Mouse (Mus musculus) cerebellum, adult 2 months (tissue): ENCODE results near the gene Gm21750. TPM values are rescaled to one million over a fixed set of nuclear protein-coding genes. Genes with fewer than 3 reads are reported as not detected.
"Not testable (repeated sequence)": the region's sequence is repeated elsewhere in the genome, so short reads cannot be mapped to it uniquely, and the experiment has no call there.

Experiments
- DNase-seq, 2 experiments: peaks; one replicate each; pipeline ENCODE4 v3.0.0; 2021
- H3K27ac ChIP-seq: fragments of 200-500 bp; 2 replicates; pipeline ENCODE4 v1.5.1; 2012; ENCODE audit warnings: low read length, control low read depth, inconsistent platforms; ENCODE audit not compliant: insufficient read depth
- H3K27me3 ChIP-seq: fragments of 200-500 bp; 2 replicates; pipeline ENCODE4 v1.6.1; 2012; ENCODE audit warnings: inconsistent platforms, mild to moderate bottlenecking, low read length, moderate library complexity; ENCODE audit not compliant: control insufficient read depth, insufficient read depth
- H3K4me1 ChIP-seq: fragments of 200-500 bp; 2 replicates; pipeline ENCODE4 v1.6.1; 2011; ENCODE audit warnings: low read length; ENCODE audit not compliant: control insufficient read depth, insufficient read depth
- H3K4me3 ChIP-seq: fragments of 200-500 bp; replicated peaks from 2 replicates; pipeline ENCODE3; 2011; ENCODE audit warnings: mild to moderate bottlenecking, low read depth, low read length, control low read depth; ENCODE audit not compliant: insufficient read depth
- CTCF ChIP-seq: fragments of 200-500 bp; IDR thresholded peaks from 2 replicates; pipeline ENCODE4 v1.5.1; 2011; ENCODE audit warnings: low read depth, mild to moderate bottlenecking, control low read depth, low read length, moderate library complexity, borderline replicate concordance; ENCODE audit not compliant: insufficient read depth
- POLR2A ChIP-seq: fragments of 200-500 bp; IDR thresholded peaks from 2 replicates; pipeline ENCODE4 v1.6.1; 2011; ENCODE audit warnings: low read length, control low read depth, borderline replicate concordance; ENCODE audit not compliant: insufficient read depth
- WGBS: fragments of 180-500 bp; shearing (Covaris S2); methylation state at CpG from one replicate; pipeline ENCODE4 v1.1.7; 2018; 5-methylcytosine and 5-hydroxymethylcytosine counted together
- polyA plus RNA-seq: library from polyadenylated mRNA; depleted of rRNA; stranded (reverse); fragments of >200 nt; gene quantifications from 2 replicates; pipeline ENCODE4 v1.2.3, GENCODE M21; 2012; rRNA removed

The Gm21750 gene
- polyA plus RNA-seq, result not detected in 2 replicates

DNA sequence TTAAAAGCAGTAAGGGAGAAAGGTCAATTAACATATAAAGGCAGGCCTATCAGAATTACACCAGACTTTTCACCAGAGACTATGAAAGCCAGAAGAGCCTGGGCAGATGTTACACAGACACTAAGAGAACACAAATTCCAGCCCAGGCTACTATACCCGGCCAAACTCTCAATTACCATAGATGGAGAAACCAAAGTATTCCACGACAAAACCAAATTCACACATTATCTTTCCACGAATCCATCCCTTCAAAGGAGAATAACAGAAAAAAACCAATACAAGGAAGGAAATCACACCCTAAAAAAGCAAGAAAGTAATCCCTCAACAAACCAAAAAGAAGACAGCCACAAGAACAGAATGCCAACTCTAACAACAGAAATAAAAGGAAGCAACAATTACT, at the start of gene Gm21750:
Gene Gm21750 (plus strand): TSS at position 301 of the 400 bp plus-strand sequence.
- DNase-seq, H3K4me3 ChIP-seq, H3K27me3 ChIP-seq, H3K4me1 ChIP-seq, H3K27ac ChIP-seq: not testable (repeated sequence)
- WGBS, result 86% methylated on average over 3 of the region's 3 CpGs

DNA sequence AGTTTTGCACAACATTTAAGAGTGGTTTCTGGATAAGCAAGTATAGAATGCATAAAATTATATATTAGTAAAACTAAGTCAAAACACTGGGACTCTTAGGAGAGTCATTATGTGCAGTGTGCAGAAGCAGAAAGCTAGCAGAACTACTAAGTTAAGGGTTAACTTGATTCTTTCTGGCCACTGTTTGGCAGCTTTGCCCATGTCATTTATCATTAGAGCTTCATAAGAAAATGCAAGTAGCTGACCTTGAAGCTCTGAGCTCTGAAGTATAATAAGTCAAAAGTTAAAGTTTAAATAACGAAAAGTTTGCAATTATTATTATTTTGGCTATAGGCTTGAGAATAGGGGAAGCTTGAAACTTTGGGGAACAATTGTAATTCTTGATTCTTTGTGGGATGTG, 46.1 kb upstream of the Gm21750 start:
- 54% methylated on average over 1 of the region's 1 CpGs for WGBS
- not testable (repeated sequence) for H3K4me3 ChIP-seq, H3K27ac ChIP-seq, H3K27me3 ChIP-seq, H3K4me1 ChIP-seq, DNase-seq

DNA sequence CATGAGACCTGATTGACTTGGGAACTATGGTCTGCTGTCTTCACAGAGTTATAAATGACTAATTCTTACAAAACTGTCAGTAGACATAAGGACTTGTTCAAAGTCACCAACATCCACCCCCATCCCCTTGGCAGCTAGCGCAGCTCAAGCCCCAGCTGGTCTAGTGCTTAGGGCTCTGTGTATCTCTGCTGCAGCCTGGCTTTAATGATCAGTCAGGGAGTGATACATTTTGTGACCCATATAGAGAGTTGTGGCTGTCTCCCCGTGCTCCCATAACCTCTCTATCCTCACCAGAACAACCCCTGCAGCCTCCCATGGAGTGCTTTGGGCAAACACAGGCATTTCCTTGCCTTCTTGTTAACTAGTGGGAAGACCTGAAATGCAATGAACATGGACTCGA, 40.1 kb upstream of the Gm21750 start:
- Histone ChIP-seq H3K4me3 (no peak overlapping the region), H3K27ac (no peak overlapping the region), H3K27me3 (no peaks in the 10 kb centered on the region), H3K4me1 (no peaks in the 10 kb centered on the region)
- DNase-seq, result no peak
- WGBS, result 74% methylated on average over 3 of the region's 3 CpGs
- TF ChIP-seq POLR2A (no peak), CTCF (no peak)

DNA sequence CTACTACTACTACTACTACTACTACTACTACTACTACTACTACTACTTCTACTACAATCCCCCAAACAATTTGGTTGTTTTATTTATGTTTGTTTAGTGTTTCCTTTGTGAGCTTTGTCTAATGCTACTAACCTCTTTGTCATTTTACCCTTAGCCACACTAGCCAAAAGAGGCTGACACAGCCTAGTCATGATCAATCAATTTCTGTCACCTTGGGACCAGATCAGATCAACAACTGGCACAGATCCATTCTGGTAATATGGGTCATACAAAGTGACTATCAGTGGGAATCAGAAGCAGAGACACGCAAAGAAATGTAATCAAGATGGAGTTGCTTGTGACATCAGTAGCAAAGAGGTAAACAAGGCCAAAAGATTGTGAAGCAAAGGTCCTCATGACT, 38.0 kb upstream of the Gm21750 start:
- no peak for TF ChIP-seq CTCF
- TF ChIP-seq POLR2A, result no peak
- H3K27ac ChIP-seq, result no peak overlapping the region
- H3K4me3 ChIP-seq, result no peak overlapping the region
- DNase-seq, result no peak
- WGBS, result 79% methylated on average over 1 of the region's 1 CpGs
- no peaks in the 10 kb centered on the region for H3K27me3 ChIP-seq
- H3K4me1 ChIP-seq, result no peaks in the 10 kb centered on the region

DNA sequence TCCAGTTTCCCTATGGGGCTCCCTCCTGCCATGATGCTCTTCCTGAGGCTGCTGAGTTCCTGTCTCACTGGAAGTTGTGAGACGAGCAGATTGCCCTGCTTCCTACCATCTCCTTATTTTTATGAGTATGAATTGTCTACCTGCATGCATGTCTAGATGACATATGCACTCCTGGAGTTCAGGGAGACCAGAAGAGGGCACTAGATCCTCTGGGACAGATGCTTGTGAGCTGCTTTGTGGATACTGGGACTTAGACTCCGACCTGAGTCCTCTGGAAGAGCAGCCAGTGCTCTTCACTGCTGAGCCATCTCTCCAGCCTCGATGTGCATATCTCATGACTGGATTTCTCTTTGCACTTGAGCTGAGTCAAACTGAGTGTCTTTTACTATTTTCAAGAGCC, 35.6 kb upstream of the Gm21750 start:
- 43% methylated on average over 3 of the region's 3 CpGs for WGBS
- Histone ChIP-seq H3K4me3 (no peak overlapping the region), H3K27ac (no peak overlapping the region), H3K4me1 (no peaks in the 10 kb centered on the region), H3K27me3 (no peaks in the 10 kb centered on the region)
- TF ChIP-seq CTCF (no peak), POLR2A (no peak)
- no peak for DNase-seq

DNA sequence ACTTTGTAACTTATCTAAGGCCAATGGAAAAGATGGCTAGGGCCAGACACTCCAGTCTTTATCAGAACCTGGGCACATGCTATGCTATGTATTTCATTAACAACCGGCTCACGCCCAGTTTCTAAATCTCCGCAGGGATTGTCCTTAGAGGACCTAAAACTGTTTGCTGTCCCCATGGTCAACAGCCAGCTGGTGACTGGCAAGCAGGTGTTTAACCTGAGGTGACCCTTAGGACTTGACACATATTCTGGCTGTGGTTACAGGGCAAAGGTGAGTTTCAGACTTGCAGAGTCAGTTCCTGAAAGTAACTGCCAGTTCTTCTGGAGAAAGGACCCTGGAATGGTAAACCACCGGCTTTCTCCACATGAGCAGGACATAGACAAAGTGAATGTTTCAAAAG, 29.5 kb upstream of the Gm21750 start:
- 79% methylated on average over 4 of the region's 4 CpGs for WGBS
- DNase-seq, result no peak
- Histone ChIP-seq H3K27me3 (no peaks in the 10 kb centered on the region), H3K4me3 (no peak overlapping the region), H3K4me1 (0 out of 2 replicates have a peak, but pooled peaks cover 2% of the 10 kb centered on the region), H3K27ac (no peak overlapping the region)
- TF ChIP-seq CTCF (no peak), POLR2A (no peak)

DNA sequence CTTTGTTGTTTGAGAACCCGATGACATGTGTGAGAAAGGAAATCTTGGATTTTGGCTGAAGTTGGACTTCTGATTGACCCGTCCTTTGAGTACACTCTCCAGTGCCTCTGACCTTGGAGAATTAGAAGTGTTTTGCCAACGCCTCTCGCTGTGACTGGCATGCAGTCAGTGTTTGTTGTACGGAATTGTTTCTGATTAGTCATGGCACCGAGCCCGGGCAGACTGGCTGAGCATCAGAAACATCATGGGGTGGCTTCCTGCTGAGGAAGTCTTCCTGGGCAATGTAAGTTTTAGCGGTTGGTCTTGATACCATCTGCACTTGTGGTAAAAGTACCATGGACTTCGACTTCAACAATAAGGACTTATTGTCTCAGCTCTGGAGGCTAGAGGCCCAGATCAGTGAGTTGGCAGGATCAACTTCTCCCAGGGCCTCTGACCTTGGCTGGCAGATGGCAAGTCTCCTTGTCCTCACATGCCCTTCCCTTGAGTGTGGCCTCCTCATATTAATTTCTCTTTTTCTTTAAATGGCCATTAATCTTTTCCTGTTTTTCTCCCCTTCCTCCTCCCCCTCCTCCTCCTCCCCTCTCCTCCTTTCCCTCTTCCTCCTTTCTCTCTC, 28.3 kb upstream of the Gm21750 start:
- peak; percentile 65 to 73 for DNase-seq
- Histone ChIP-seq H3K27ac (no peak overlapping the region), H3K27me3 (no peaks in the 10 kb centered on the region), H3K4me3 (no peak overlapping the region), H3K4me1 (0 out of 2 replicates have a peak, but pooled peaks cover 2% of the 10 kb centered on the region)
- TF ChIP-seq CTCF, result no peak
- no peak for TF ChIP-seq POLR2A
- WGBS, result 3% methylated on average over 9 of the region's 9 CpGs

DNA sequence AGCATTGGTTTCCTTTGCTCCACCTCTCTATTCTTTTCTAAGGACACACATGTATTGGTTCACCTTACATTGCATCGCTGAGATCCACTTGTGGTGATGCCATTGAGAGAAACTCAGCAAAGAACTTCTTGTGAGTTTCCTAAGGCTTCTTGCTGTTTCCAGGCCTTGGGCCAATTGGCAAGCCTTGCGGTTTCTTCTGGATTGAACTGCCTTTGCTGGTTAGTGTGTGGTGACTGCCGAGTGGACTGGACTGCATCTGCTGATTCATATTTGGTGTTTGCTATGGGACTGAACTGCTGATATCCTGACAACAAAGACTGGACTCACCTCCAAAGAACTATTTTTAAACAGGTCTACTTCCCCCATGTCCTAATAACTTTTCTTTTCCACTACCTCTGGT, 26.7 kb upstream of the Gm21750 start:
- TF ChIP-seq CTCF (no peak), POLR2A (no peak)
- 66% methylated on average over 3 of the region's 3 CpGs for WGBS
- Histone ChIP-seq H3K27me3 (no peaks in the 10 kb centered on the region), H3K4me3 (no peak overlapping the region), H3K4me1 (0 out of 2 replicates have a peak, but pooled peaks cover 2% of the 10 kb centered on the region), H3K27ac (no peak overlapping the region)
- no peak for DNase-seq

DNA sequence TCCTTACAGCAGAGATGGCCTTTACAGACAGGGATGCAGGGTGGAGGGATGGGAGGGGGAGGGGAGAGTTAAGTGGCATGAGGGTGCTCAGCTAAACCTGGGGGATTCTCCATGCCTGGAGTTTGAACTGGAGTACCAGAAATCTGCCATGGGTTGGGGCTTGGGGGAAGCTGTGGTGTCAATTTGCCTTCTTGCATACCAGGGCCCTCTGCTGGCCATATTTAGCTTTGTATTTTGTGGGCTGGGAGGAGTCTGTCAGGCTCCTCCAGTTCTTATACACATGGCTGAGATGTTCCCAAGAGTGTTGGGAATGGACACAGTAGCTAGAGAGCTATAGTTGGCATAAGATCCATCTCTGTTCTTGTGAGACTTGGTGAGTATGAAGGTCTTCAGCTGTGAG, 23.6 kb upstream of the Gm21750 start:
- TF ChIP-seq POLR2A, result no peak
- no peak for TF ChIP-seq CTCF
- Histone ChIP-seq H3K4me3 (no peak overlapping the region), H3K4me1 (0 out of 2 replicates have a peak, but pooled peaks cover 2% of the 10 kb centered on the region), H3K27ac (no peak overlapping the region), H3K27me3 (no peaks in the 10 kb centered on the region)
- DNase-seq, result no peak
